Mouse (Mus musculus) CH12.LX (cell line): Measurements from ENCODE around the gene Tshz2. TPM values are rescaled to one million over a fixed set of nuclear protein-coding genes. Genes with fewer than 3 reads are reported as not detected.

Experiments used
- DNase-seq: peaks from one replicate; pipeline ENCODE4 v3.0.0-alpha.2; 2013; ENCODE audit errors: extremely low read depth
- H3K27ac ChIP-seq: 2 replicates; pipeline ENCODE4 v1.5.1; 2012; ENCODE audit warnings: low read depth, mild to moderate bottlenecking, control low read depth, moderate library complexity; ENCODE audit not compliant: insufficient read depth
- H3K27me3 ChIP-seq: replicated peaks from 2 replicates; pipeline ENCODE3; 2012; ENCODE audit warnings: inconsistent platforms
- H3K36me3 ChIP-seq, 2 experiments: replicated peaks in 1 of 2; 2 replicates each; pipeline versions ENCODE3 to v1.6.1; 2012; ENCODE audit warnings: inconsistent platforms in 1 of 2, low read length in 1 of 2, mild to moderate bottlenecking in 1 of 2, mixed read lengths in 1 of 2, moderate library complexity in 1 of 2; ENCODE audit not compliant: control insufficient read depth in 1 of 2, insufficient read depth in 1 of 2
- H3K4me1 ChIP-seq, 2 experiments: 2 replicates each; pipeline ENCODE4 v1.6.1; 2012; ENCODE audit warnings: inconsistent platforms in 1 of 2, moderate library complexity in 1 of 2; ENCODE audit not compliant: insufficient read depth in 2 of 2, control insufficient read depth in 1 of 2
- H3K4me2 ChIP-seq: 2 replicates; pipeline ENCODE4 v1.6.1; 2012; ENCODE audit warnings: low read depth, mild to moderate bottlenecking, control low read depth; ENCODE audit not compliant: poor library complexity, insufficient read depth, severe bottlenecking
- H3K4me3 ChIP-seq, 3 experiments: fragments of 150-350 bp in 1 of 3; sonication (generic) in 1 of 3; replicated peaks in 1 of 3; 2 replicates each; pipeline versions ENCODE3 to v1.5.1; 2011 to 2012; ENCODE audit warnings: low read depth in 2 of 3, low read length in 2 of 3, mild to moderate bottlenecking in 2 of 3, moderate library complexity in 2 of 3, control low read depth in 1 of 3, improper control_type of control experiment in 1 of 3, inconsistent platforms in 1 of 3, mixed read lengths in 1 of 3; ENCODE audit not compliant: poor library complexity in 1 of 3
- H3K79me2 ChIP-seq: replicated peaks from 2 replicates; pipeline ENCODE4 v1.6.1; 2012; ENCODE audit warnings: mild to moderate bottlenecking, moderate library complexity; ENCODE audit not compliant: control insufficient read depth, poor library complexity, insufficient read depth, severe bottlenecking; ENCODE audit errors: extremely low read depth
- H3K9ac ChIP-seq: 2 replicates; pipeline ENCODE4 v1.6.1; 2012; ENCODE audit warnings: low read depth, mild to moderate bottlenecking, control low read depth, moderate library complexity; ENCODE audit not compliant: insufficient read depth
- H3K9me3 ChIP-seq: replicated peaks from 2 replicates; pipeline ENCODE3; 2012; ENCODE audit warnings: low read length, inconsistent platforms, mixed read lengths
- CHD1 ChIP-seq: IDR thresholded peaks from 2 replicates; pipeline ENCODE4 v1.6.1; 2012; ENCODE audit warnings: low read depth, low read length, improper control_type of control experiment, inconsistent platforms
- CHD2 ChIP-seq: IDR thresholded peaks from 2 replicates; pipeline ENCODE4 v1.6.1; 2011; ENCODE audit warnings: low read length, improper control_type of control experiment
- CTCF ChIP-seq, 2 experiments: IDR thresholded peaks in 1 of 2; conservative IDR thresholded peaks in 1 of 2; 2 replicates each; pipeline ENCODE4 v1.5.1; 2011 to 2012; ENCODE audit warnings: low read depth in 2 of 2, low read length in 2 of 2, improper control_type of control experiment in 1 of 2, inconsistent platforms in 1 of 2, mild to moderate bottlenecking in 1 of 2, moderate library complexity in 1 of 2
- ELF1 ChIP-seq: IDR thresholded peaks from 2 replicates; pipeline ENCODE4 v1.6.1; 2014; ENCODE audit warnings: low read depth, mild to moderate bottlenecking, inconsistent platforms, low read length, improper control_type of control experiment
- EP300 ChIP-seq: IDR thresholded peaks from 2 replicates; pipeline ENCODE4 v1.6.1; 2011; ENCODE audit warnings: low read length, improper control_type of control experiment
- ETS1 ChIP-seq: conservative IDR thresholded peaks from 2 replicates; pipeline ENCODE4 v1.6.1; 2012; ENCODE audit warnings: low read depth, mild to moderate bottlenecking, inconsistent platforms, low read length, improper control_type of control experiment, moderate library complexity
- GABPA ChIP-seq: IDR thresholded peaks from 2 replicates; pipeline ENCODE4 v1.6.1; 2012; ENCODE audit warnings: low read depth, low read length, improper control_type of control experiment, inconsistent platforms; ENCODE audit not compliant: insufficient replicate concordance
- HCFC1 ChIP-seq: IDR thresholded peaks from 2 replicates; pipeline ENCODE4 v1.6.1; 2012; ENCODE audit warnings: low read depth, mild to moderate bottlenecking, inconsistent platforms, low read length, improper control_type of control experiment
- JUND ChIP-seq: conservative IDR thresholded peaks from 2 replicates; pipeline ENCODE4 v1.6.1; 2011; ENCODE audit warnings: low read depth, low read length, improper control_type of control experiment
- MAFK ChIP-seq: IDR thresholded peaks from 2 replicates; pipeline ENCODE4 v1.6.1; 2011; ENCODE audit warnings: low read length, improper control_type of control experiment; ENCODE audit not compliant: insufficient replicate concordance
- MAZ ChIP-seq: IDR thresholded peaks from 2 replicates; pipeline ENCODE4 v1.6.1; 2012; ENCODE audit warnings: low read depth, mild to moderate bottlenecking, inconsistent platforms, low read length, improper control_type of control experiment, moderate library complexity
- MEF2A ChIP-seq: IDR thresholded peaks from 2 replicates; pipeline ENCODE4 v1.6.1; 2014; ENCODE audit warnings: low read depth, mild to moderate bottlenecking, inconsistent platforms, low read length, improper control_type of control experiment, borderline replicate concordance
- MXI1 ChIP-seq: IDR thresholded peaks from 2 replicates; pipeline ENCODE4 v1.6.1; 2011; ENCODE audit warnings: mild to moderate bottlenecking, low read depth, low read length, improper control_type of control experiment
- MYC ChIP-seq: IDR thresholded peaks from 2 replicates; pipeline ENCODE4 v1.6.1; 2011; ENCODE audit warnings: low read depth, mild to moderate bottlenecking, improper control_type of control experiment, low read length
- NRF1 ChIP-seq: IDR thresholded peaks from 2 replicates; pipeline ENCODE4 v1.6.1; 2014; ENCODE audit warnings: low read depth, mild to moderate bottlenecking, inconsistent platforms, low read length, improper control_type of control experiment, moderate library complexity
- PAX5 ChIP-seq: IDR thresholded peaks from 2 replicates; pipeline ENCODE4 v1.6.1; 2012; ENCODE audit warnings: low read length, inconsistent platforms, mixed read lengths
- POLR2A ChIP-seq: IDR thresholded peaks from 2 replicates; pipeline ENCODE4 v1.6.1; 2011; ENCODE audit warnings: low read depth, mild to moderate bottlenecking, improper control_type of control experiment, low read length
- POLR2AphosphoS2 ChIP-seq: IDR thresholded peaks from 2 replicates; pipeline ENCODE4 v1.6.1; 2011; ENCODE audit warnings: low read depth, low read length, improper control_type of control experiment
- RAD21 ChIP-seq: IDR thresholded peaks from 2 replicates; pipeline ENCODE4 v1.6.1; 2011; ENCODE audit warnings: low read depth, mild to moderate bottlenecking, low read length, improper control_type of control experiment, moderate library complexity
- SIN3A ChIP-seq: IDR thresholded peaks from 2 replicates; pipeline ENCODE4 v1.6.1; 2012; ENCODE audit warnings: low read length, improper control_type of control experiment, inconsistent platforms
- TCF12 ChIP-seq: IDR thresholded peaks from 2 replicates; pipeline ENCODE4 v1.6.1; 2014; ENCODE audit warnings: low read depth, mild to moderate bottlenecking, inconsistent platforms, low read length, improper control_type of control experiment
- USF1 ChIP-seq: IDR thresholded peaks from 2 replicates; pipeline ENCODE4 v1.6.1; 2014; ENCODE audit warnings: low read depth, mild to moderate bottlenecking, inconsistent platforms, low read length, improper control_type of control experiment
- USF2 ChIP-seq: conservative IDR thresholded peaks from 2 replicates; pipeline ENCODE4 v1.6.1; 2011; ENCODE audit warnings: low read depth, low read length, improper control_type of control experiment
- ZMIZ1 ChIP-seq: IDR thresholded peaks from 2 replicates; pipeline ENCODE4 v1.6.1; 2012; ENCODE audit warnings: low read depth, mild to moderate bottlenecking, inconsistent platforms, low read length, improper control_type of control experiment
- dilution Hi-C: fragments of 300-500 bp; cut with MboI; formaldehyde crosslinking; loops from 2 replicates; pipeline ENCODE4 v1.14.3; 2020; ENCODE audit warnings: low sequenced_read_pairs; ENCODE audit not compliant: extremely low pct_unique_long_range_greater_than_20kb, extremely low pct_ligation_motif_present
- in situ Hi-C: fragments of 300-500 bp; cut with MboI; formaldehyde crosslinking; loops from 3 replicates; pipeline ENCODE4 v1.14.3; 2019; ENCODE audit warnings: low sequenced_read_pairs, low pct_ligation_motif_present, low pct_unique_long_range_greater_than_20kb, mixed read lengths
- polyA plus RNA-seq: library from polyadenylated mRNA; unstranded; fragments of >175 nt; gene quantifications from 2 replicates; pipeline ENCODE4 v1.2.1, GENCODE M21; 2012; ENCODE audit warnings: low read depth; ENCODE audit not compliant: insufficient read length
- total RNA-seq, 2 experiments: library from RNA; depleted of rRNA; stranded (reverse); fragments of 300-350 nt in 1 of 2; fragments of >200 nt in 1 of 2; gene quantifications; 2 replicates each; pipeline ENCODE4 v1.2.3; 2012 to 2014

Tshz2 gene
- total and polyA plus RNA-seq, 3 experiments, result not detected

DNA sequence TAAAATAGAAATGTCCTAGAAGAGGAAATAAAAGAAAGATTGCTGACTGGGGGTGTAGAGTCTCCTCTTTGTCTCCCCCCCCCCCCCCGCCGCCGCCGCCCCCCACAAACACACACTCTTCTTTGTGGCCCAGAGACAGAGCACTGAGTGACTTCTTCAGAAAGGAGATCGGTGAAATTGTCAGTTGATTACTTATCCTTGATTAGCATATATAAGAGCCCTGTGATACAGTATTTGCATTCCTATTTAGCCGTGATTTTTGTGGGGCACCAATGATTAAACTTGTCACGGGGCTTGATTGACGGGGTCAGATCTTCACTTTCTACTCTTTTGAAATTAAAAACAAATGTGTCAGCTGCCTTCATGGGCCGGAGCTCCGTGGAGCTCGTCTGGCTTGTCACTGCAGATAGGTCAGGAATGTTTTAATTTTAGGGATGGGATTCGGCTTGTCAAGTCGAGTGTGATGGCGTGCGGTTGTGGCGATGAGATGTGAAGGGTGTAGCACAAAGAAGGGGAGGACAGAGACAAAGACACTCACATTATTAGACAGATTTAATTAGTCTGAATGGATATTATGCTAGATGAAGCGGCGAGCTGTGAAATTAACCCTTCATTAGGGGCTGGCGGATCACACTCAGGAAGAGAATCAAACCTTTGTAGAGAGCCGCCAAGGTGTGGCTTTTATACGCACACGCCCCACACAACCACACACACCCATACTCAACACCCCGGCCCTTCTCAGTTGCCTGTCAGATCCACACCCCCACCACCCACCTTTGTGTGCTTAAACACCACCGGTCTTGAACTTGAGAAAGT is 395.9 kb downstream of the Tshz2 start:
- Histone ChIP-seq H3K36me3 (no peaks in the 10 kb centered on the region), H3K27ac (no peak overlapping the region), H3K4me1 (no peaks in the 10 kb centered on the region), H3K4me2 (no peak overlapping the region), H3K9me3 (peaks cover 78% of the 10 kb centered on the region), H3K9ac (no peak overlapping the region), H3K27me3 (no peaks in the 10 kb centered on the region), H3K79me2 (no peaks in the 10 kb centered on the region), H3K4me3 (no peak overlapping the region)
- no peak for TF ChIP-seq ZMIZ1
- no peak for TF ChIP-seq PAX5
- no peak for TF ChIP-seq TCF12
- TF ChIP-seq CHD1, result no peak
- TF ChIP-seq USF1, result no peak
- no peak for TF ChIP-seq POLR2A
- TF ChIP-seq JUND, result no peak
- no peak for TF ChIP-seq MXI1
- no peak for TF ChIP-seq NRF1
- TF ChIP-seq SIN3A, result no peak
- in situ Hi-C loops, result no loop called here
- dilution Hi-C loops, result no loop called here
- DNase-seq, result no peak

DNA sequence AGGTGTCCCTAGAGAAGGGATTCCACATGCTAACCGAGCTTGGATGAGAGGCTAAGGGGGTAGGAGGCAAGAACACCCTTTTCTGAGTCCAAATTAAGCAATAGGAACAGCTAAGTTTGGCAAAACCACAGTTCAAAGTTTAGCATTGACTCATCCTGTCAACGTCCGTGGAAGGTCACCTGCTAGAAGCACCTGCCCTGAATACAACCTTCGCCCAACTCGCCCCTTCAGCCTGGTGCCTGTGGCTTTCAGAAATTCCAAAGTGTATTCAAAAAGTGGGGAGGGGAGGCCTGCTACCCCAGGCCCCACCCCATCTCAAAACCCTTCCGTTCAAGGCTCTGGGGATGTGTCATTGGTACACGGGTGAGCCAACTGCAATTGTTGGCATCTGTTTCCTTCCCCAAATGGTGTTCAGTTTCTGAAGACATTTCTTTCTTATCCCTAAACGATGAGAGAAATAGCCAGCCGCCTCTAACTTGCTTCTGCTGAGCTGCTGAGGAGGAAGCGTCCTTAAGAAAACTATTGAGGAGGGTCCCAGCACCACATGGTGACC is 396.6 kb downstream of the Tshz2 start:
- no peak for DNase-seq
- no peak for TF ChIP-seq MEF2A
- TF ChIP-seq EP300, result no peak
- TF ChIP-seq RAD21, result no peak
- no peak for TF ChIP-seq USF2
- TF ChIP-seq MAZ, result no peak
- no peak for TF ChIP-seq CTCF (conservative IDR thresholded peaks at IDR 0.05 in 1 of 2, IDR thresholded peaks at IDR 0.05 in 1 of 2; ENCODE audit: low read depth in 2 of 2, low read length in 2 of 2)
- TF ChIP-seq MAFK, result no peak
- no peak for TF ChIP-seq CHD2
- no peak for TF ChIP-seq POLR2AphosphoS2
- no peak for TF ChIP-seq ELF1
- no peak for TF ChIP-seq PAX5
- TF ChIP-seq POLR2A, result no peak
- TF ChIP-seq MYC, result no peak
- TF ChIP-seq HCFC1, result no peak
- no peak for TF ChIP-seq ETS1
- TF ChIP-seq JUND, result no peak
- TF ChIP-seq NRF1, result no peak
- TF ChIP-seq ZMIZ1, result no peak
- no peak for TF ChIP-seq USF1
- TF ChIP-seq GABPA, result no peak
- no peak overlapping the region for H3K27ac ChIP-seq
- no peaks in the 10 kb centered on the region for H3K79me2 ChIP-seq
- no peak overlapping the region for H3K4me3 ChIP-seq
- no peak overlapping the region for H3K4me2 ChIP-seq
- H3K36me3 ChIP-seq, result no peaks in the 10 kb centered on the region
- in situ Hi-C loops (no loop called here), dilution Hi-C loops (no loop called here)
- peaks cover 75% of the 10 kb centered on the region for H3K9me3 ChIP-seq
- H3K9ac ChIP-seq, result no peak overlapping the region
- no peaks in the 10 kb centered on the region for H3K27me3 ChIP-seq
- no peaks in the 10 kb centered on the region for H3K4me1 ChIP-seq
